Mouse (Mus musculus): ENCODE results near the gene Acap2. TPM values are rescaled to one million over a fixed set of nuclear protein-coding genes. Genes with fewer than 3 reads are reported as not detected.

Gene Acap2
- total and polyA plus RNA-seq, 2 experiments from 2014 or later, result 7.0 to 13.2 TPM

DNA sequence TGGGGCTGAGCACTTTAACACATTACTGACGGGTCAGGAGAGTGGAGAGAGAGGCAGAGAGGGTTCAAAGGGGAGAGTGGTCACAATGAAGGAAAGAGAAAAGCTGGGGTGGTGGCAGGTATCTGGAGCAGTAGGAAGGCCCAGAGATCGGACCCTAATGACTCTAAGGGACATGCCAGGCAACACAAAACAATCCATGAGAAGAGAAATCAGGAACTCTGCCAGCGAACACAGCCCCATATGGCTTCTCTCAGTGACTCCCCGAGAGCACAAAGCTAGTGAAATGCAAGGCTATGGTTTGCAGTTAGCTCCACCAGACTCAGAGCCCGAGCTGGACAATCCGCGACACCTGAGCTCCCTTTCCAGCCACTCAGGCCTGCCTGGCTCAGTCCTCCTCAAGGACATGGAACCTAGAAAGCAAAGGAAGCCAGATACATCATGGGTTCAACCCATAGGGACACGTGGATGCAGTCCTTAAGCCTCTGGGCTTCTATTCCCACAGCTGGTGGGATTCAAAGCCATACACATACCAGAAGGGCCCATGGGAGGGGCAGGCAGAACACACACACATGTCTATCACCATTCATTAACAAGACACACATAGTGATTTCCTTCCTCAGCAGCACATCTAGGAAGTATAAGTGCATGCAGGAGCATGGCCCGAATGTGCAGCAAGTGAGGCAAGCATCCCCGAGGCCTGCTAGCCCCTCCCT lies 153.7 kb downstream of the Acap2 start:
- Histone ChIP-seq H3K27ac (ENCODE audit: low read depth) (no peak overlapping the region), H3K4me2 (ENCODE audit: low read depth, low read length) (no peak overlapping the region), H3K9me3 (replicated peaks; ENCODE audit: control insufficient read depth, low read length) (no peaks in the 10 kb centered on the region), H3K4me3 (ENCODE audit: low read depth, low read length) (no peak overlapping the region), H3K36me3 (replicated peaks; ENCODE audit: control insufficient read depth, insufficient read depth, low read length) (no peaks in the 10 kb centered on the region), H3K27me3 (ENCODE audit: control insufficient read depth, insufficient read depth, low read length) (no peaks in the 10 kb centered on the region), H3K9ac (replicated peaks; ENCODE audit: low read depth, low read length) (no peak overlapping the region), H3K4me1 (ENCODE audit: control insufficient read depth, insufficient read depth) (peaks cover 6% of the 10 kb centered on the region; the same call in 1 of the 2 replicates)
- no peak for TF ChIP-seq CTCF (IDR thresholded peaks at IDR 0.05; ENCODE audit: low read depth)
- DNase-seq (ENCODE audit: low spot score), result no peak
- no peak for ATAC-seq (ENCODE audit: insufficient read depth, low read depth)
- 78% methylated on average over 10 of the region's 10 CpGs for WGBS

DNA sequence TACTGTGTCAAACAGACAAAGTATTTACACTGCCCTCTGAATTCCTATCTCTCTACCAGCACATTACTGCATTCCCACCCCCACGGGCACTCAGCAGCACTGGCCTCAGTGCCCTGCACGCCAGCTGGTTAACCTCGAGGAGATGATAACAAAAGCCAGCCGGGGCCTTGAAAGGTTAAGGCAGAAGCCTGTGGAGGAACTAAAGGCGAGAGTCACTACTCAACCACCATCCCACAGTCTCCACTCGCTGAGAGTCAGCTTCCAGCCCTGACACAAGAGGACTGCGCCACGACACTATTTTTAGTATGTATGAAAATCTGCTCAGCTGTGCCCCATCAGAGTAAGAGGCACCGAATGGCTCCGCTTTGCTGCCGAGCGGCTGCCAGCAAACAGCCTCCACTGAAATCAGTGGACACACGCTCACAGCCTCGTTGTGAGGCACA lies 154.8 kb downstream of the Acap2 start:
- H3K9me3 ChIP-seq (replicated peaks; ENCODE audit: control insufficient read depth, low read length), result 0 out of 2 replicates have a peak, but pooled peaks cover 4% of the 10 kb centered on the region
- TF ChIP-seq CTCF (IDR thresholded peaks at IDR 0.05; ENCODE audit: low read depth) (no peak), EP300 (IDR thresholded peaks at IDR 0.05; ENCODE audit: low read depth) (no peak)
- no peaks in the 10 kb centered on the region for H3K27me3 ChIP-seq (ENCODE audit: control insufficient read depth, insufficient read depth, low read length)
- peak overlapping the region; percentile 36 for H3K4me2 ChIP-seq (ENCODE audit: low read depth, low read length)
- H3K4me1 ChIP-seq (ENCODE audit: control insufficient read depth, insufficient read depth), result no peaks in the 10 kb centered on the region; the same call in 1 of the 2 replicates
- no peaks in the 10 kb centered on the region for H3K36me3 ChIP-seq (replicated peaks; ENCODE audit: control insufficient read depth, insufficient read depth, low read length)
- WGBS, result 26% methylated on average over 14 of the region's 14 CpGs
- ATAC-seq (ENCODE audit: insufficient read depth, low read depth) (peak; percentile 76), DNase-seq (ENCODE audit: low spot score) (peak; percentile 69)
- peak overlapping the region; percentile 27; the same call in 1 of the 2 replicates for H3K9ac ChIP-seq (replicated peaks; ENCODE audit: low read depth, low read length)
- no peak overlapping the region for H3K4me3 ChIP-seq (ENCODE audit: low read depth, low read length)
- H3K27ac ChIP-seq (ENCODE audit: low read depth), result peak overlapping the region; percentile 82

DNA sequence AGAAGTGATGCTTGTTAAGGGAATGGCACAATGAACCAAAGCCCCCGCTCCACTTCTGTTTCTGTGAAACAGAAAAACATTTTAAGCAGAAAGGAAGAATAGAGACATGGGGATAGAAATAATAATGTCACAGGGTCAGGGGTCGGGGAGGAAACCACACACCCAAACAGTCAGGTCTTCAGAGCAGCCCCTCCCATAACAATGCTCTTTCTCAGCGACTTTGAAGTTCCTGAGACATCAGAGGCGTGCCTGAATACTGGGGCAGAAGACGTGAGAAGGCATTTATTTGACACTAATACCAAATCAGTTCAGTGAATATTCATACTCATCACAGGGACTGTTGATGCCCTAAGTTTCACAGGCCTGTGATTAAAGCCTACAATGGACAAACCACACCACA lies 155.8 kb downstream of the Acap2 start:
- 78% methylated on average over 5 of the region's 5 CpGs for WGBS
- Histone ChIP-seq H3K27me3 (ENCODE audit: control insufficient read depth, insufficient read depth, low read length) (no peaks in the 10 kb centered on the region), H3K9ac (replicated peaks; ENCODE audit: low read depth, low read length) (no peak overlapping the region), H3K4me2 (ENCODE audit: low read depth, low read length) (no peak overlapping the region), H3K4me1 (ENCODE audit: control insufficient read depth, insufficient read depth) (peaks cover 3% of the 10 kb centered on the region; the same call in 1 of the 2 replicates), H3K9me3 (replicated peaks; ENCODE audit: control insufficient read depth, low read length) (0 out of 2 replicates have a peak, but pooled peaks cover 4% of the 10 kb centered on the region), H3K4me3 (ENCODE audit: low read depth, low read length) (no peak overlapping the region), H3K27ac (ENCODE audit: low read depth) (no peak overlapping the region), H3K36me3 (replicated peaks; ENCODE audit: control insufficient read depth, insufficient read depth, low read length) (no peaks in the 10 kb centered on the region)
- ATAC-seq (ENCODE audit: insufficient read depth, low read depth) (no peak), DNase-seq (ENCODE audit: low spot score) (no peak)
- TF ChIP-seq CTCF (IDR thresholded peaks at IDR 0.05; ENCODE audit: low read depth), result no peak
- no peak for TF ChIP-seq EP300 (IDR thresholded peaks at IDR 0.05; ENCODE audit: low read depth)

DNA sequence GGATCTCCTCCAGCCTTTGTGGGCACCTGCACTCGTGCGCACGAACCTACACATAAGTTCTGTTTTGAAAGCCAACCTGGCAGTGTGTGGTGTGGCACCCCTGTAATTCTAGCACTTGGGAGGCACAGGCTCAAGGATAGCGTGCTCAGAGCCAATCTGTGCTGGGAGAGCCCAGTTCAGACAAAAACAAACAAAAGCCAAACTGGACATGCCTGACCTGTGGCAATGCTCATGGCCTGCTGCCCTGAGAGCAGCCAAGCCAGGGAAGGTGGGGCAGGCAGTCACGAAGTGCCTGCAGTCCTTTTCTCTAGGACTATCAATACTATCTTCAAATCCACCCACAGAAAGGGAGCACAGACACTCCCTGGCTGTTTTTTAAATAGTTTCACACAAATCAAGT lies 157.9 kb downstream of the Acap2 start:
- Histone ChIP-seq H3K27me3 (ENCODE audit: control insufficient read depth, insufficient read depth, low read length) (no peaks in the 10 kb centered on the region), H3K36me3 (replicated peaks; ENCODE audit: control insufficient read depth, insufficient read depth, low read length) (no peaks in the 10 kb centered on the region), H3K4me2 (ENCODE audit: low read depth, low read length) (no peak overlapping the region), H3K9ac (replicated peaks; ENCODE audit: low read depth, low read length) (no peak overlapping the region), H3K27ac (ENCODE audit: low read depth) (no peak overlapping the region), H3K4me1 (ENCODE audit: control insufficient read depth, insufficient read depth) (peaks cover 10% of the 10 kb centered on the region; the same call in 1 of the 2 replicates), H3K4me3 (ENCODE audit: low read depth, low read length) (no peak overlapping the region), H3K9me3 (replicated peaks; ENCODE audit: control insufficient read depth, low read length) (0 out of 2 replicates have a peak, but pooled peaks cover 4% of the 10 kb centered on the region)
- no peak for ATAC-seq (ENCODE audit: insufficient read depth, low read depth)
- no peak for DNase-seq (ENCODE audit: low spot score)
- WGBS, result 89% methylated on average over 5 of the region's 5 CpGs
- no peak for TF ChIP-seq CTCF (IDR thresholded peaks at IDR 0.05; ENCODE audit: low read depth)
- no peak for TF ChIP-seq EP300 (IDR thresholded peaks at IDR 0.05; ENCODE audit: low read depth)

Other genes starting within 250 kb of the Acap2 start
- gene Xxylt1, start 119.8 kb downstream of the Acap2 start, total RNA-seq (2014; rRNA removed; ENCODE audit: low replicate concordance), result 13.4 and 16.2 TPM in 2 replicates
- 5.2 and 5.9 TPM in 2 replicates for gene Xxylt1, start 119.8 kb downstream of the Acap2 start, polyA plus RNA-seq (2015; fragmentation: Nextera tagmentation; extraction: Ambion mirVana)
- gene Ppp1r2, start 74.0 kb upstream of the Acap2 start, total RNA-seq (2014; rRNA removed; ENCODE audit: low replicate concordance), result 83.5 and 87.1 TPM in 2 replicates
- gene Ppp1r2, start 74.0 kb upstream of the Acap2 start, polyA plus RNA-seq (2015; fragmentation: Nextera tagmentation; extraction: Ambion mirVana), result 114 and 125 TPM in 2 replicates
- gene Apod, start 113.6 kb upstream of the Acap2 start, total RNA-seq (2014; rRNA removed; ENCODE audit: low replicate concordance), result not detected in 2 replicates
- gene Apod, start 113.6 kb upstream of the Acap2 start, polyA plus RNA-seq (2015; fragmentation: Nextera tagmentation; extraction: Ambion mirVana), result 0.51 and 0.75 TPM in 2 replicates
- gene Bdh1, start 221.0 kb upstream of the Acap2 start, total RNA-seq (2014; rRNA removed; ENCODE audit: low replicate concordance), result 9.5 and 13.6 TPM in 2 replicates
- 3.0 and 4.2 TPM in 2 replicates for gene Bdh1, start 221.0 kb upstream of the Acap2 start, polyA plus RNA-seq (2015; fragmentation: Nextera tagmentation; extraction: Ambion mirVana)

All from heart, postnatal 0 days (tissue).